Mouse (Mus musculus): ENCODE results near the gene Trim24. TPM values are rescaled to one million over a fixed set of nuclear protein-coding genes. Genes with fewer than 3 reads are reported as not detected.

The Trim24 gene
- polyA plus RNA-seq, 1 experiment from 2014 or later, result 32.6 TPM

DNA sequence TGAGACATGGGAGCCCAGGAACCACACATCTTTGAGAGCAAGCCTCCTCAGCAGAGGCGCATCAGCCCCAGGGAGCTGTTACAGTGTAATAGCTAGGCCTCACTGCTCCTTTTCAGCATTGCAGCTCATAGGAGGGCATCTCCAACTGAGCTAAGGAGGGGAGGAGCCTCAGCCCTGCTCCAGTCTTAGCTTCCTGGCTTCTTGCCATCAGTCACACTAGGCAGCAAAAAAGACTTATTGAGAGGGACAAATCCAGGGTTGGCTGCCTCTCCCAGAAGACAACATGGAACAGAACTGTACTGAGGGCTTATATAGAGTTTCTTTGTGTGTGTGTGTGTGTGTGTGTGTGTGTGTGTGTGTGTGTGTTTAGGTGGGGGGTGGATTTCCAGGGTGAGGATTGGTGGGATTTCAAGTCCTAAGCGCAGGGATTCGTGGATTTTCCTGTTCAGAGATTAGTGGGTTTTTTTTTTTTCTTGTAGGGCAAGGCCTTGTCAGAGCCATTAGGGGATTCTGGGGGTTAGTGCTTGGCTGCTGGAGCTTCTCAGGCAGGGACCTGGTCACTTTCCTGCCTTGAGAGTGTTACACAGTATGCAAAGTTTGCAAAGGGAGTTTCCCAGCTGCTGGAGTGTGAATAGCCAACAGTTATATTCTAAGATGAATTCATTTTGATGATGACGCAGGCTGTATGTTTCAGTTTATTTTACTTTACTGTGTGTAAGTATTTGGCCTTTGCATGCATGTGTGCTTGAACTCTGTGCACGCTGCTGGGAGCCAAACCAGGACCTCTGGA lies 25.2 kb downstream of the Trim24 start:
- Histone ChIP-seq H3K9me3 (ENCODE audit: control insufficient read depth, low read length) (peaks cover 17% of the 10 kb centered on the region; the same call in 1 of the 2 replicates), H3K27ac (peak overlapping the region; percentile 54), H3K4me3 (replicated peaks; ENCODE audit: low read length) (no peak overlapping the region), H3K4me1 (replicated peaks; ENCODE audit: control insufficient read depth, insufficient read depth, low read length) (no peaks in the 10 kb centered on the region), H3K9ac (no peak overlapping the region), H3K27me3 (ENCODE audit: control insufficient read depth, insufficient read depth, low read length) (no peaks in the 10 kb centered on the region), H3K4me2 (replicated peaks) (no peak overlapping the region), H3K36me3 (replicated peaks; ENCODE audit: control insufficient read depth, insufficient read depth) (no peaks in the 10 kb centered on the region)
- 71% methylated on average over 5 of the region's 5 CpGs for WGBS
- DNase-seq (ENCODE audit: low spot score), result peak; percentile 73
- ATAC-seq (ENCODE audit: low FRiP score), result peak; percentile 87

DNA sequence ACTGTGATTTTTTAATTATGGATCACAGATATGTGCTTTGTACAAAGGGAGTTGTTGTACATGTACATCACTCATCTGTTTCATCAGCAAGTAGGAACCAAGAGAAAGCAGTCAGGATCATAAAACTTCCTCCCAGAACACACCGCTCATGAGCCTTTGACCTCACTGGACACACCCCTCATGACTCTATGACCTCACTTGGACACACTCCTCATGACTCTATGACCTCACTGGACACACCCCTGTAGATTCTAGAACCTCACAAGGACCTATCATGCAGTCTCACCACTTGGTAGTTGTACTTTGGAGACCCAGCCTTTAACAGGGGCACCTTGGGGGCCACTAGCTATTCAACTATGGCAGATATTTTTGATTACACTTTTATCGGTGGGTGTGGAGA lies 29.6 kb downstream of the Trim24 start:
- H3K4me1 ChIP-seq (replicated peaks; ENCODE audit: control insufficient read depth, insufficient read depth, low read length), result no peaks in the 10 kb centered on the region
- no peak overlapping the region for H3K4me3 ChIP-seq (replicated peaks; ENCODE audit: low read length)
- no peak for DNase-seq (ENCODE audit: low spot score)
- H3K27me3 ChIP-seq (ENCODE audit: control insufficient read depth, insufficient read depth, low read length), result no peaks in the 10 kb centered on the region
- H3K4me2 ChIP-seq (replicated peaks), result no peak overlapping the region
- H3K36me3 ChIP-seq (replicated peaks; ENCODE audit: control insufficient read depth, insufficient read depth), result peaks cover 8% of the 10 kb centered on the region; the same call in 1 of the 2 replicates
- H3K9me3 ChIP-seq (ENCODE audit: control insufficient read depth, low read length), result no peaks in the 10 kb centered on the region
- H3K9ac ChIP-seq, result no peak overlapping the region
- no peak for ATAC-seq (ENCODE audit: low FRiP score)
- WGBS, result 100% methylated on average over 2 of the region's 2 CpGs
- no peak overlapping the region for H3K27ac ChIP-seq

DNA sequence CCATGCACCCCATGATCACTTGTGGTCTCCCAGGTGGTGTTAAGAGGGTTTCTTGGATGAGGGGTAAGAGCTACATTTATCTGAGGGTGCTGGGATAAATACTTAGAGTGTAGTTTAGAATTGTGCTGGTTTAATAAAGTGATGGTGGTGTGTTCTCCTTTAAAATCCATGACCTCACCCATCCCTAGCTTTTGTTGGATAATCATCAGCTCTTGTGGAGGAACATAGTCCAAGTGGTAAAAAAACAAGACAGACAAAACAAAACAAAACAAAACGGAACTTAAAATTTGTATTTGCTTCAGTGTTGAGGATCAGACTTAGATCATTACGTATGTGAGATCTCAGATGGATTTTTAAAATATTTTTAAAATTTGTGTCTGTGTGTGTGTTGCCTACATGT lies 31.2 kb downstream of the Trim24 start:
- no peaks in the 10 kb centered on the region for H3K9me3 ChIP-seq (ENCODE audit: control insufficient read depth, low read length)
- H3K27me3 ChIP-seq (ENCODE audit: control insufficient read depth, insufficient read depth, low read length), result no peaks in the 10 kb centered on the region
- DNase-seq (ENCODE audit: low spot score), result no peak
- H3K27ac ChIP-seq, result no peak overlapping the region
- H3K4me1 ChIP-seq (replicated peaks; ENCODE audit: control insufficient read depth, insufficient read depth, low read length), result no peaks in the 10 kb centered on the region
- no peak for ATAC-seq (ENCODE audit: low FRiP score)
- H3K4me3 ChIP-seq (replicated peaks; ENCODE audit: low read length), result no peak overlapping the region
- WGBS, result 91% methylated on average over 2 of the region's 2 CpGs
- H3K36me3 ChIP-seq (replicated peaks; ENCODE audit: control insufficient read depth, insufficient read depth), result peaks cover 23% of the 10 kb centered on the region
- no peak overlapping the region for H3K4me2 ChIP-seq (replicated peaks)
- no peak overlapping the region for H3K9ac ChIP-seq

DNA sequence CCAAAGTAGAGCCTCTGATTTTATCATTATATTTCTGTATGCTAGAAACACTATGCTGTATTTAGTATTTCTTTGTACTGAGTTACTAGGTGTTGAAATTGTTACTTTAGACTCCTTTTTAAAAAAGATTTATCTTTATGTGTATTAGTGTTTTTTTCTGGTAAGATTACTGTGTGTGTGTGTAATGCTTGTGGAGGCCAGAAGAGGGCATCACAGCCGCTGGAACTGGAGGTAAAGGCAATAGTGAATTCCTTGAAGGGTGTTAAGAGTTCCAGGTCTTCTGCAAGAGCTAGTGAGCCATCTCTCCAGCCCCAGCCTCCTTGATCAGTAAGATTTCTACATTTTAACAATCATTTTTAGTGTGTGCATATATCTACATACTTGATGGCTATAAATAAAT lies 33.2 kb downstream of the Trim24 start:
- Histone ChIP-seq H3K4me3 (replicated peaks; ENCODE audit: low read length) (no peak overlapping the region), H3K36me3 (replicated peaks; ENCODE audit: control insufficient read depth, insufficient read depth) (peaks cover 36% of the 10 kb centered on the region), H3K27ac (no peak overlapping the region), H3K9ac (no peak overlapping the region), H3K9me3 (ENCODE audit: control insufficient read depth, low read length) (no peaks in the 10 kb centered on the region), H3K4me1 (replicated peaks; ENCODE audit: control insufficient read depth, insufficient read depth, low read length) (no peaks in the 10 kb centered on the region), H3K27me3 (ENCODE audit: control insufficient read depth, insufficient read depth, low read length) (no peaks in the 10 kb centered on the region), H3K4me2 (replicated peaks) (no peak overlapping the region)
- DNase-seq (ENCODE audit: low spot score), result no peak
- 88% methylated on average over 1 of the region's 1 CpGs for WGBS
- no peak for ATAC-seq (ENCODE audit: low FRiP score)

DNA sequence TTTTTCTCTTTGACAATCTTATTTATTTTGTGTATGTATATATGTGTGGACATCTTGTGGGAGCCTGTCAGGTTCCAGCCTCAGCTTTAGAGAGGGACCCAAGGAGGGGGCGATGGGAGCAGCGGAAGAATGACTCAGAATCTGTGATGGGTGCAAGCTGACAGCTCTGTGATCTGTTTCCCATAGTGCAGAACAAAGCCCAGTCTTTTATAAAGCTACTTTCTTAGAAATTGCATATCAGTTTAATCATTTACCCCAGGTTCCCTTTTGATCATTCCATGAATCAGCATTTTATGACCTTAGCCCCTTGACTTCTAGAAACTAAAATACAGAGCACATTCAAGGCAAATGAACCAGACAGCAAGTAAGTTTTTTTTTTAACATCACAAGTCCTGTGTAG lies 42.9 kb downstream of the Trim24 start:
- peaks cover 7% of the 10 kb centered on the region; the same call in 1 of the 2 replicates for H3K9me3 ChIP-seq (ENCODE audit: control insufficient read depth, low read length)
- no peak overlapping the region for H3K9ac ChIP-seq
- H3K27ac ChIP-seq, result no peak overlapping the region
- DNase-seq (ENCODE audit: low spot score) (no peak), ATAC-seq (ENCODE audit: low FRiP score) (no peak)
- H3K4me3 ChIP-seq (replicated peaks; ENCODE audit: low read length), result no peak overlapping the region
- H3K4me2 ChIP-seq (replicated peaks), result no peak overlapping the region
- H3K4me1 ChIP-seq (replicated peaks; ENCODE audit: control insufficient read depth, insufficient read depth, low read length), result no peaks in the 10 kb centered on the region
- 87% methylated on average over 2 of the region's 2 CpGs for WGBS
- peaks cover 41% of the 10 kb centered on the region for H3K36me3 ChIP-seq (replicated peaks; ENCODE audit: control insufficient read depth, insufficient read depth)
- H3K27me3 ChIP-seq (ENCODE audit: control insufficient read depth, insufficient read depth, low read length), result no peaks in the 10 kb centered on the region

DNA sequence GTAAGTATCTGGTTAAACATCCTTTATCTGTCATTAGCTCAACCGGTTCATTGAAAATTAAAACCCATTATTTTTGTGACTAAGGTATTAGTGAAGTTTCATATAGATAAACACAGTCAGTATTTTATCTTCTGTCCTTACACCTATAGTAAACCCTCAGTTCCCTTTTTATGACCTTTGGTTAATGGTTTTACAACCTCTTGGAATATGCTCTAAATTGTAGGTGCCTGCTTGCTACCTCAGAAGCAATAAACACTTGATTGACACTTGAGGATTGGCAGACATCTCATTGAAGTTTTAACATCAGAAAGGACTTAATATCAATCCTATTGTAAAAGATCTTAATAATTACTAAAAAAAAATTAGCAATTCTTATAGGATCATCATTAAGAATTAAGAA lies 54.5 kb downstream of the Trim24 start:
- H3K9me3 ChIP-seq (ENCODE audit: control insufficient read depth, low read length), result no peaks in the 10 kb centered on the region
- DNase-seq (ENCODE audit: low spot score), result no peak
- peaks cover 28% of the 10 kb centered on the region for H3K36me3 ChIP-seq (replicated peaks; ENCODE audit: control insufficient read depth, insufficient read depth)
- no peaks in the 10 kb centered on the region for H3K4me1 ChIP-seq (replicated peaks; ENCODE audit: control insufficient read depth, insufficient read depth, low read length)
- no peak overlapping the region for H3K9ac ChIP-seq
- H3K27me3 ChIP-seq (ENCODE audit: control insufficient read depth, insufficient read depth, low read length), result no peaks in the 10 kb centered on the region
- no peak for ATAC-seq (ENCODE audit: low FRiP score)
- H3K27ac ChIP-seq, result no peak overlapping the region
- H3K4me2 ChIP-seq (replicated peaks), result no peak overlapping the region
- H3K4me3 ChIP-seq (replicated peaks; ENCODE audit: low read length), result no peak overlapping the region
- WGBS, result 93% methylated on average over 1 of the region's 1 CpGs

DNA sequence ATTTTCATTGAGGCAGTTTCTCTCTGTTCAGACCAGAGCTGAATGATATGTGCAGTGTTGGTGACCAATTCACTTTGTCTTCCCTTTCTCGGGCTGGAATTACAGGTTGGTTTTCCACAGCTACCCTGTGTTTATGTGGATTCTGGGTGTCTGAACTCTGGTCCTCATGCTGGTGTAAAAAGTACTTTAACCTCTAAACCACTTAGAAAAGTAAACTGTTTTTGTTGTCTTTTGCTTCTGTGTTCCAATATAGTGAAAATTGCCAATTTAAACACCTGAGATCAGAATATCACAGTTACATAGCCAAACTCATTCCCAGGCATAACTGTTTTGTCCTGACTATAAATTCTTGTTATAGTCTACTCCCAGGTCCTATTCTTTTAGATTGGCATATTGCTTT lies 56.1 kb downstream of the Trim24 start:
- no peaks in the 10 kb centered on the region for H3K27me3 ChIP-seq (ENCODE audit: control insufficient read depth, insufficient read depth, low read length)
- WGBS, result 100% methylated on average over 1 of the region's 1 CpGs
- ATAC-seq (ENCODE audit: low FRiP score) (no peak), DNase-seq (ENCODE audit: low spot score) (no peak)
- H3K27ac ChIP-seq, result no peak overlapping the region
- H3K9me3 ChIP-seq (ENCODE audit: control insufficient read depth, low read length), result no peaks in the 10 kb centered on the region
- no peak overlapping the region for H3K9ac ChIP-seq
- peaks cover 35% of the 10 kb centered on the region for H3K36me3 ChIP-seq (replicated peaks; ENCODE audit: control insufficient read depth, insufficient read depth)
- H3K4me2 ChIP-seq (replicated peaks), result no peak overlapping the region
- H3K4me3 ChIP-seq (replicated peaks; ENCODE audit: low read length), result no peak overlapping the region
- no peaks in the 10 kb centered on the region for H3K4me1 ChIP-seq (replicated peaks; ENCODE audit: control insufficient read depth, insufficient read depth, low read length)

DNA sequence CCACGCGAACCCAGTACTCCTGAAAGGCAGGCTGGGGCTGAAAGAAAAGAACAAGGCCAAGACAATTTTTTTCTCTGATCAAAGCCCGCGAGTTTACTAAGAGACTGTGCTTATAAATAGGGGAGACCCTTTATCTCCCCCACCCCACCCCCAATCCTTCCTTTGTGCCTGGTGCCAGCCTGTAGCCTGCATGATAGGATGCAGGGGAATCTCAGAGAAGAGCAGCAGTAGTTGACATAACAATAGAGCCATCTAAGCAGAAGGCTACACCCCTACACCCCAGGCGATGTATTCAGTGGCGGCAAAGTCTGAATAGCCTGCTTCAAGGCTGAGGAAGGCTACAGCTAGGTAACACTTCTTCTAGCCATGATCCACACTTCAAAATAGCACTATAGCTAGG lies 65.9 kb downstream of the Trim24 start:
- no peak overlapping the region for H3K27ac ChIP-seq
- H3K4me3 ChIP-seq (replicated peaks; ENCODE audit: low read length), result no peak overlapping the region
- H3K9me3 ChIP-seq (ENCODE audit: control insufficient read depth, low read length), result no peaks in the 10 kb centered on the region
- H3K4me2 ChIP-seq (replicated peaks), result no peak overlapping the region
- 12% methylated on average over 6 of the region's 6 CpGs for WGBS
- peaks cover 23% of the 10 kb centered on the region for H3K36me3 ChIP-seq (replicated peaks; ENCODE audit: control insufficient read depth, insufficient read depth)
- H3K4me1 ChIP-seq (replicated peaks; ENCODE audit: control insufficient read depth, insufficient read depth, low read length), result no peaks in the 10 kb centered on the region
- no peaks in the 10 kb centered on the region for H3K27me3 ChIP-seq (ENCODE audit: control insufficient read depth, insufficient read depth, low read length)
- no peak for ATAC-seq (ENCODE audit: low FRiP score)
- no peak for DNase-seq (ENCODE audit: low spot score)
- no peak overlapping the region for H3K9ac ChIP-seq

DNA sequence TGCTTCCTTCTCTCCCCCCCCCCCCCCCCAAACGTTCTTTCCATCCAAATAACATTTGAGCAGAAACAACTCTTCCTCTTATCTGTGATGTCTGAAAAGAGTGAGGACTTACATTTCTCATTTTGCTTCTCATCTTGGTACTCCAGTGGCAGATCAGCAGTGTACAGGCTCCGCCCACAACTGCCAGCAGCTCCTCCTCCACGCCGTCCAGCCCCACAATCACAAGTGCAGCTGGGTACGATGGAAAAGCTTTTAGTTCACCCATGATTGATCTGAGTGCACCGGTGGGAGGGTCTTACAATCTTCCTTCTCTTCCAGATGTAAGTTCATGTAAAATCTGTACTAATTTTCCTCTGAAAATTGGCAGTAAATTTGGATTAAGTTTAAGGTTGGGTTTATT lies 80.7 kb downstream of the Trim24 start:
- peaks cover 76% of the 10 kb centered on the region for H3K36me3 ChIP-seq (replicated peaks; ENCODE audit: control insufficient read depth, insufficient read depth)
- no peaks in the 10 kb centered on the region for H3K27me3 ChIP-seq (ENCODE audit: control insufficient read depth, insufficient read depth, low read length)
- no peak for DNase-seq (ENCODE audit: low spot score)
- H3K9me3 ChIP-seq (ENCODE audit: control insufficient read depth, low read length), result no peaks in the 10 kb centered on the region
- no peak overlapping the region for H3K4me2 ChIP-seq (replicated peaks)
- H3K4me3 ChIP-seq (replicated peaks; ENCODE audit: low read length), result no peak overlapping the region
- 80% methylated on average over 6 of the region's 6 CpGs for WGBS
- ATAC-seq (ENCODE audit: low FRiP score), result no peak
- no peaks in the 10 kb centered on the region for H3K4me1 ChIP-seq (replicated peaks; ENCODE audit: control insufficient read depth, insufficient read depth, low read length)
- H3K27ac ChIP-seq, result no peak overlapping the region
- H3K9ac ChIP-seq, result no peak overlapping the region

DNA sequence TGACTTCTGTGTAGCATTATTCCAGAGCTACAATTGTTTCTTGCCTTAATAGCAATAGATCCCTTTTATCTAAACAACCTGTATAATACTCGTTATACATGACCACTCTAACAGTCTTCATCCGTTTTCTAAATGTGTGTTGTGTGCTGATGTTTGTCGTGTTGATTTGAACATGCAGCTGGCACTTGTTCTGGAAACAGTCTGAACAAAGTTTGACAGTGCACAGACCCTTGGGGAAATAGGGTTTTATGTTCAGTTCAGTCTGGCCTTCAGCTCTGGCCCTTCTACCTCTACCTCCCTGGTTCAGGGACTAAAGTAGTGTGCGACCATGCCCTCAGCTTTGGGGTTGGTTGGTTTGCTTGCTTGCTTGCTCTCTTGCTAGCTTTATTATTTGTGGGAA lies 96.8 kb downstream of the Trim24 start:
- ATAC-seq (ENCODE audit: low FRiP score), result no peak
- no peak for DNase-seq (ENCODE audit: low spot score)
- Histone ChIP-seq H3K4me2 (replicated peaks) (no peak overlapping the region), H3K27ac (no peak overlapping the region), H3K27me3 (ENCODE audit: control insufficient read depth, insufficient read depth, low read length) (no peaks in the 10 kb centered on the region), H3K4me1 (replicated peaks; ENCODE audit: control insufficient read depth, insufficient read depth, low read length) (no peaks in the 10 kb centered on the region), H3K36me3 (replicated peaks; ENCODE audit: control insufficient read depth, insufficient read depth) (peaks cover 71% of the 10 kb centered on the region), H3K9me3 (ENCODE audit: control insufficient read depth, low read length) (no peaks in the 10 kb centered on the region), H3K4me3 (replicated peaks; ENCODE audit: low read length) (no peak overlapping the region), H3K9ac (no peak overlapping the region)
- WGBS, result 92% methylated on average over 4 of the region's 4 CpGs
